Mouse (Mus musculus): ENCODE measurements around the gene Ahr. TPM values are rescaled to one million over a fixed set of nuclear protein-coding genes. Genes with fewer than 3 reads are reported as not detected.

Gene Ahr
- total and polyA plus RNA-seq, 3 experiments = not detected

DNA sequence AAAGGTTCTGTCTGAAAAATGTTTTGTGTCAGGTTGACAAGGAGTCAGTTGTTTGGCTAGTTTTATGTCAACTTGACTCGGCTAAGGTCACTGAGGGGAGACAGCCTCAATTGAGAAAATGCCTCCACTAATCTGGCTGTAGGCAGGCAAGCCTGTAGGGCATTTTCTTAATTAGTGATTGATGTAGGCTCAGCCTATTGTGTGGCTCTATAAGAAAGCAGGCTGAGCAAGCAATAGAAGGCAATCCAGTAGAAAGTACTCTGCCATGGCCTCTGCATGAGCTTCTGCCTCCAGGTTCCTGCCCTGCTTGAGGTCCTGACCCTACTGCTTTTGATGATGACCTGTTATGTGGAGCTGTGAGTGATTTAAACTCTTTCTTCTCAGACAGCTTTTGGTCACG lies 33.4 kb downstream of the Ahr start:
- Histone ChIP-seq H3K36me3 (ENCODE audit: control insufficient read depth in 1 of 2, insufficient read depth in 2 of 2, low read length in 2 of 2) (no peaks in the 10 kb centered on the region), H3K27ac (ENCODE audit: control insufficient read depth, low read depth, low read length) (no peak overlapping the region), H3K79me2 (ENCODE audit: control insufficient read depth, insufficient read depth, low read length, poor library complexity) (no peaks in the 10 kb centered on the region), H3K27me3 (ENCODE audit: control insufficient read depth in 1 of 2, insufficient read depth in 2 of 2, low read length in 2 of 2) (no peaks in the 10 kb centered on the region), H3K4me1 (ENCODE audit: control insufficient read depth in 1 of 2, insufficient read depth in 2 of 2, low read length in 2 of 2) (no peaks in the 10 kb centered on the region), H3K4me3 (ENCODE audit: control insufficient read depth in 1 of 2, insufficient read depth in 1 of 2, low read depth in 2 of 2, low read length in 2 of 2) (no peak overlapping the region), H3K9ac (ENCODE audit: control insufficient read depth, low read depth, low read length, poor library complexity, severe bottlenecking) (no peak overlapping the region), H3K9me3 (replicated peaks; ENCODE audit: insufficient read depth, low read length) (no peaks in the 10 kb centered on the region)
- TF ChIP-seq MYC (IDR thresholded peaks at IDR 0.05; ENCODE audit: low read depth, low read length) = no peak
- no peak for TF ChIP-seq MAX (IDR thresholded peaks at IDR 0.05; ENCODE audit: low read length)
- no peak for TF ChIP-seq ZC3H11A (IDR thresholded peaks at IDR 0.05; ENCODE audit: low read depth, low read length)
- TF ChIP-seq RAD21 (IDR thresholded peaks at IDR 0.05; ENCODE audit: low read depth, low read length) = no peak
- TF ChIP-seq BHLHE40 (IDR thresholded peaks at IDR 0.05; ENCODE audit: borderline replicate concordance, low read depth, low read length) = no peak
- no peak for TF ChIP-seq ZNF384 (IDR thresholded peaks at IDR 0.05; ENCODE audit: low read depth, low read length)
- TF ChIP-seq POLR2AphosphoS2 (IDR thresholded peaks at IDR 0.05; ENCODE audit: low read length) = no peak
- no peak for DNase-seq (ENCODE audit: low read depth, low spot score)

DNA sequence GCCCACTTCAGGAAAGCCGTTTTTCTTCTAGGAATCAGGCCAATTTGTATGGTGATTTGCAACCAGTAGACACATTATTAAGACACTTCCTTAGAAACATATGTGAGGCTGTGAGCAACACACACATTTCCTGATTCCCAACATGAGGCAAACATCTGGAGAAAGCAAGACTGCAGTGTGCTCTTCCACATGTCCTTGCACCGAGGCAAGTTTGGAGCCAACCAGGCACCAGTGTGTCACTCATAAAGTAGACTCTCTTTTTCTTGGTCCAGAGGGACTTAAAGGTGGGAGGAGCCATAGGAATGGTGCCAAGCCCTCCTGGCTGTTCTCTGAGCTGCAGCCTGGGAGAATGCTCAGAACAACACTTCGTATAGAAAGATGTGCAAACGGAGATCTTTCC lies 39.6 kb downstream of the Ahr start:
- Histone ChIP-seq H3K9me3 (replicated peaks; ENCODE audit: insufficient read depth, low read length) (no peaks in the 10 kb centered on the region), H3K79me2 (ENCODE audit: control insufficient read depth, insufficient read depth, low read length, poor library complexity) (no peaks in the 10 kb centered on the region), H3K9ac (ENCODE audit: control insufficient read depth, low read depth, low read length, poor library complexity, severe bottlenecking) (no peak overlapping the region), H3K36me3 (ENCODE audit: control insufficient read depth in 1 of 2, insufficient read depth in 2 of 2, low read length in 2 of 2) (no peaks in the 10 kb centered on the region), H3K27me3 (ENCODE audit: control insufficient read depth in 1 of 2, insufficient read depth in 2 of 2, low read length in 2 of 2) (no peaks in the 10 kb centered on the region), H3K27ac (ENCODE audit: control insufficient read depth, low read depth, low read length) (no peak overlapping the region), H3K4me3 (ENCODE audit: control insufficient read depth in 1 of 2, insufficient read depth in 1 of 2, low read depth in 2 of 2, low read length in 2 of 2) (no peak overlapping the region), H3K4me1 (ENCODE audit: control insufficient read depth in 1 of 2, insufficient read depth in 2 of 2, low read length in 2 of 2) (no peaks in the 10 kb centered on the region)
- no peak for DNase-seq (ENCODE audit: low read depth, low spot score)
- TF ChIP-seq MYB (IDR thresholded peaks at IDR 0.05; ENCODE audit: low read depth, low read length) = no peak
- TF ChIP-seq CTCF (IDR thresholded peaks at IDR 0.05 in 2 of 3, conservative IDR thresholded peaks at IDR 0.05 in 1 of 3; ENCODE audit: control insufficient read depth in 1 of 3, insufficient read depth in 1 of 3, low read depth in 2 of 3, low read length in 3 of 3, poor library complexity in 1 of 3, severe bottlenecking in 1 of 3) = no peak
- no peak for TF ChIP-seq SIN3A (IDR thresholded peaks at IDR 0.05; ENCODE audit: low read length)

DNA sequence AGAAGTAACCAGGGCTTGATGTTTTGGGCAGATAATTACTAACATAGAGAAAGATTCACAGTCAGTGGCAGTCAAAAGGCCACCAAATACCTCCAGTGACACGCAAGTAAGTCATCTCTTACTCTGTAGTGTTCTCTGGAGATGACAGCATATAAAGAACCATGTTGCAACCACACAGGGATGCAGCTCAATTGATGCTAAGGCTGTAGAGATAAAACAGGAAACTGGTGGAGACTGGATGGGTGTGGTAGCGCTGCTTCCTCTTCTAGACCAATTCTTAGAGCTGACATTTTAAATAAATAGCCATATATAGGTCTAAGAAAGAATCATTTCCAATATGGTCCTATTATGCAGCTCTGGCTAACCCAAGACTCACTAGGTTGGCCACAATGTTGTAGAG lies 54.1 kb downstream of the Ahr start:
- no peaks in the 10 kb centered on the region for H3K36me3 ChIP-seq (ENCODE audit: control insufficient read depth in 1 of 2, insufficient read depth in 2 of 2, low read length in 2 of 2)
- H3K4me1 ChIP-seq (ENCODE audit: control insufficient read depth in 1 of 2, insufficient read depth in 2 of 2, low read length in 2 of 2) = no peaks in the 10 kb centered on the region
- H3K27me3 ChIP-seq (ENCODE audit: control insufficient read depth in 1 of 2, insufficient read depth in 2 of 2, low read length in 2 of 2) = no peaks in the 10 kb centered on the region
- no peak overlapping the region for H3K9ac ChIP-seq (ENCODE audit: control insufficient read depth, low read depth, low read length, poor library complexity, severe bottlenecking)
- no peak for DNase-seq (ENCODE audit: low read depth, low spot score)
- H3K79me2 ChIP-seq (ENCODE audit: control insufficient read depth, insufficient read depth, low read length, poor library complexity) = no peaks in the 10 kb centered on the region
- H3K4me3 ChIP-seq (ENCODE audit: control insufficient read depth in 1 of 2, insufficient read depth in 1 of 2, low read depth in 2 of 2, low read length in 2 of 2) = no peak overlapping the region
- H3K27ac ChIP-seq (ENCODE audit: control insufficient read depth, low read depth, low read length) = no peak overlapping the region
- no peak for TF ChIP-seq ZNF384 (IDR thresholded peaks at IDR 0.05; ENCODE audit: low read depth, low read length)
- H3K9me3 ChIP-seq (replicated peaks; ENCODE audit: insufficient read depth, low read length) = no peaks in the 10 kb centered on the region

DNA sequence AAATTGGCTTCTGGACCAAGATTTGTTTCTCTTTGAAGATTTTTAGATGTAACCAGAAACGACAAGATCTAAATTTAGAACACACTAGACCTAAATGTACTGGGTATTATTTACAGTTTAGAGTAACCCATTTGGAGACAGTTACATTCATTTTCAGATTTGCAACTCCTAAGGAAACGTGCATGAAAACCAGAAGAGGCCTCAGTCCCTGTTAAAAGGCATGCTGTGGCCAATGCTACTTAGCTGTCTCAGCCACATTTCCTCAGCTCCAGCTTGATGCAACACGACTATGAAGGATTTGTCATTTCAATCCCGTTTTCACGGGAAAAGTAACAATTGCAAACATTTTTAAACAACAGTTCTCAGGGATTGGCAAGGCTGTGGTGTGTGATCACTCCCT lies 55.9 kb downstream of the Ahr start:
- no peaks in the 10 kb centered on the region for H3K36me3 ChIP-seq (ENCODE audit: control insufficient read depth in 1 of 2, insufficient read depth in 2 of 2, low read length in 2 of 2)
- H3K9me3 ChIP-seq (replicated peaks; ENCODE audit: insufficient read depth, low read length) = no peaks in the 10 kb centered on the region
- no peaks in the 10 kb centered on the region for H3K27me3 ChIP-seq (ENCODE audit: control insufficient read depth in 1 of 2, insufficient read depth in 2 of 2, low read length in 2 of 2)
- H3K79me2 ChIP-seq (ENCODE audit: control insufficient read depth, insufficient read depth, low read length, poor library complexity) = no peaks in the 10 kb centered on the region
- H3K27ac ChIP-seq (ENCODE audit: control insufficient read depth, low read depth, low read length) = no peak overlapping the region
- TF ChIP-seq CHD1 (IDR thresholded peaks at IDR 0.05; ENCODE audit: low read depth, low read length) = no peak
- no peak for TF ChIP-seq EP300 (IDR thresholded peaks at IDR 0.05; ENCODE audit: low read depth in 1 of 2, low read length in 2 of 2)
- no peak for TF ChIP-seq ZMIZ1 (IDR thresholded peaks at IDR 0.05; ENCODE audit: low read depth, low read length)
- TF ChIP-seq POLR2AphosphoS5 (IDR thresholded peaks at IDR 0.05; ENCODE audit: borderline replicate concordance, low read depth, low read length) = no peak
- TF ChIP-seq NRF1 (IDR thresholded peaks at IDR 0.05; ENCODE audit: insufficient read depth, low read depth, low read length, poor library complexity, severe bottlenecking) = no peak
- no peak for DNase-seq (ENCODE audit: low read depth, low spot score)
- no peak overlapping the region for H3K9ac ChIP-seq (ENCODE audit: control insufficient read depth, low read depth, low read length, poor library complexity, severe bottlenecking)
- no peak overlapping the region for H3K4me3 ChIP-seq (ENCODE audit: control insufficient read depth in 1 of 2, insufficient read depth in 1 of 2, low read depth in 2 of 2, low read length in 2 of 2)
- H3K4me1 ChIP-seq (ENCODE audit: control insufficient read depth in 1 of 2, insufficient read depth in 2 of 2, low read length in 2 of 2) = no peaks in the 10 kb centered on the region

Data from MEL (cell line).